Mouse (Mus musculus) MEL (cell line): Measurements from ENCODE around the gene Nkain2. TPM values are rescaled to one million over a fixed set of nuclear protein-coding genes. Genes with fewer than 3 reads are reported as not detected.

ENCODE experiments used
- DNase-seq: peaks from one replicate; pipeline ENCODE4 v3.0.0; 2011; ENCODE audit warnings: low read depth, low spot score
- H3K27ac ChIP-seq: 2 replicates; pipeline ENCODE4 v1.5.1; 2012; ENCODE audit warnings: low read depth, mild to moderate bottlenecking, control low read depth, low read length, moderate library complexity; ENCODE audit not compliant: control insufficient read depth
- H3K27me3 ChIP-seq, 2 experiments: fragments of 150-350 bp in 1 of 2; sonication (generic) in 1 of 2; 2 replicates each; pipeline ENCODE4 v1.6.1; 2012; ENCODE audit warnings: low read length in 2 of 2, mild to moderate bottlenecking in 2 of 2, improper control_type of control experiment in 1 of 2, moderate library complexity in 1 of 2; ENCODE audit not compliant: insufficient read depth in 2 of 2, control insufficient read depth in 1 of 2
- H3K36me3 ChIP-seq, 2 experiments: 2 replicates each; pipeline ENCODE4 v1.6.1; 2012 to 2014; ENCODE audit warnings: low read length in 2 of 2, improper control_type of control experiment in 1 of 2, inconsistent platforms in 1 of 2, mild to moderate bottlenecking in 1 of 2; ENCODE audit not compliant: insufficient read depth in 2 of 2, control insufficient read depth in 1 of 2
- H3K4me1 ChIP-seq, 2 experiments: fragments of 150-350 bp in 1 of 2; sonication (generic) in 1 of 2; 2 replicates each; pipeline ENCODE4 v1.6.1; 2012; ENCODE audit warnings: low read length in 2 of 2, improper control_type of control experiment in 1 of 2, mild to moderate bottlenecking in 1 of 2; ENCODE audit not compliant: insufficient read depth in 2 of 2, control insufficient read depth in 1 of 2
- H3K4me3 ChIP-seq, 2 experiments: fragments of 150-350 bp in 1 of 2; sonication (generic) in 1 of 2; 2 replicates each; pipeline ENCODE4 v1.5.1; 2012; ENCODE audit warnings: low read depth in 2 of 2, low read length in 2 of 2, mild to moderate bottlenecking in 2 of 2, moderate library complexity in 2 of 2, control low read depth in 1 of 2, improper control_type of control experiment in 1 of 2; ENCODE audit not compliant: control insufficient read depth in 1 of 2, insufficient read depth in 1 of 2
- H3K79me2 ChIP-seq: 2 replicates; pipeline ENCODE4 v1.6.1; 2012; ENCODE audit warnings: mild to moderate bottlenecking, low read length, moderate library complexity; ENCODE audit not compliant: control insufficient read depth, poor library complexity, insufficient read depth
- H3K9ac ChIP-seq: 2 replicates; pipeline ENCODE4 v1.6.1; 2012; ENCODE audit warnings: low read depth, mild to moderate bottlenecking, control low read depth, low read length, moderate library complexity; ENCODE audit not compliant: control insufficient read depth, poor library complexity, severe bottlenecking
- H3K9me3 ChIP-seq: fragments of 150-350 bp; sonication (generic); replicated peaks from 2 replicates; pipeline ENCODE4 v1.6.1; 2012; ENCODE audit warnings: mild to moderate bottlenecking, low read length, improper control_type of control experiment, moderate library complexity; ENCODE audit not compliant: insufficient read depth
- CHD1 ChIP-seq: IDR thresholded peaks from 2 replicates; pipeline ENCODE4 v1.6.1; 2012; ENCODE audit warnings: low read depth, mild to moderate bottlenecking, inconsistent platforms, low read length, improper control_type of control experiment
- CHD2 ChIP-seq: IDR thresholded peaks from 2 replicates; pipeline ENCODE4 v1.6.1; 2011; ENCODE audit warnings: low read length, improper control_type of control experiment
- E2F4 ChIP-seq: IDR thresholded peaks from 2 replicates; pipeline ENCODE4 v1.6.1; 2011; ENCODE audit warnings: low read depth, low read length, improper control_type of control experiment, borderline replicate concordance
- ETS1 ChIP-seq: IDR thresholded peaks from 2 replicates; pipeline ENCODE4 v1.6.1; 2012; ENCODE audit warnings: low read depth, mild to moderate bottlenecking, inconsistent platforms, low read length, improper control_type of control experiment, moderate library complexity
- GABPA ChIP-seq: IDR thresholded peaks from 2 replicates; pipeline ENCODE4 v1.6.1; 2012; ENCODE audit warnings: low read depth, mild to moderate bottlenecking, inconsistent platforms, low read length, improper control_type of control experiment, moderate library complexity
- HCFC1 ChIP-seq: IDR thresholded peaks from 2 replicates; pipeline ENCODE4 v1.6.1; 2012; ENCODE audit warnings: low read depth, mild to moderate bottlenecking, inconsistent platforms, low read length, improper control_type of control experiment, moderate library complexity
- JUND ChIP-seq: IDR thresholded peaks from 2 replicates; pipeline ENCODE4 v1.6.1; 2011; ENCODE audit warnings: low read depth, mild to moderate bottlenecking, improper control_type of control experiment, low read length
- KAT2A ChIP-seq: conservative IDR thresholded peaks from 2 replicates; pipeline ENCODE4 v1.6.1; 2012; ENCODE audit warnings: low read depth, low read length, improper control_type of control experiment, inconsistent platforms
- MAFK ChIP-seq: IDR thresholded peaks from 2 replicates; pipeline ENCODE4 v1.6.1; 2011; ENCODE audit warnings: low read depth, mild to moderate bottlenecking, low read length, improper control_type of control experiment, borderline replicate concordance
- MEF2A ChIP-seq: IDR thresholded peaks from 2 replicates; pipeline ENCODE4 v1.6.1; 2014; ENCODE audit warnings: low read depth, mild to moderate bottlenecking, inconsistent platforms, low read length, improper control_type of control experiment; ENCODE audit not compliant: poor library complexity, insufficient replicate concordance, severe bottlenecking; ENCODE audit errors: extremely low read depth
- MYB ChIP-seq: IDR thresholded peaks from 2 replicates; pipeline ENCODE4 v1.6.1; 2011; ENCODE audit warnings: mild to moderate bottlenecking, low read depth, low read length, improper control_type of control experiment
- NELFE ChIP-seq: IDR thresholded peaks from 2 replicates; pipeline ENCODE4 v1.6.1; 2011; ENCODE audit warnings: low read depth, low read length, improper control_type of control experiment
- NRF1 ChIP-seq: IDR thresholded peaks from 2 replicates; pipeline ENCODE4 v1.6.1; 2014; ENCODE audit warnings: low read depth, mild to moderate bottlenecking, inconsistent platforms, low read length, improper control_type of control experiment, moderate library complexity; ENCODE audit not compliant: poor library complexity, insufficient read depth, severe bottlenecking
- POLR2A ChIP-seq, 2 experiments: IDR thresholded peaks; 2 replicates each; pipeline ENCODE4 v1.6.1; 2011 to 2012; ENCODE audit warnings: low read length in 2 of 2, mild to moderate bottlenecking in 2 of 2, control low read depth in 1 of 2, improper control_type of control experiment in 1 of 2, low read depth in 1 of 2, moderate library complexity in 1 of 2; ENCODE audit not compliant: control insufficient read depth in 1 of 2, insufficient read depth in 1 of 2, poor library complexity in 1 of 2
- POLR2AphosphoS2 ChIP-seq: IDR thresholded peaks from 2 replicates; pipeline ENCODE4 v1.6.1; 2011; ENCODE audit warnings: low read length, improper control_type of control experiment
- POLR2AphosphoS5 ChIP-seq: IDR thresholded peaks from 2 replicates; pipeline ENCODE4 v1.6.1; 2012; ENCODE audit warnings: low read depth, borderline replicate concordance, mild to moderate bottlenecking, inconsistent platforms, low read length, moderate library complexity, mixed read lengths
- RAD21 ChIP-seq: IDR thresholded peaks from 2 replicates; pipeline ENCODE4 v1.6.1; 2011; ENCODE audit warnings: mild to moderate bottlenecking, low read depth, low read length, improper control_type of control experiment
- SIN3A ChIP-seq: IDR thresholded peaks from 2 replicates; pipeline ENCODE4 v1.6.1; 2012; ENCODE audit warnings: low read length, improper control_type of control experiment, inconsistent platforms
- ZKSCAN1 ChIP-seq: IDR thresholded peaks from 2 replicates; pipeline ENCODE4 v1.6.1; 2012; ENCODE audit warnings: low read depth, mild to moderate bottlenecking, inconsistent platforms, low read length, improper control_type of control experiment, moderate library complexity
- ZMIZ1 ChIP-seq: IDR thresholded peaks from 2 replicates; pipeline ENCODE4 v1.6.1; 2012; ENCODE audit warnings: low read depth, mild to moderate bottlenecking, inconsistent platforms, low read length, improper control_type of control experiment, moderate library complexity
- ZNF384 ChIP-seq: IDR thresholded peaks from 2 replicates; pipeline ENCODE4 v1.6.1; 2012; ENCODE audit warnings: low read depth, mild to moderate bottlenecking, inconsistent platforms, low read length, improper control_type of control experiment
- polyA plus RNA-seq, 2 experiments: library from polyadenylated mRNA; stranded (reverse) in 1 of 2; unstranded in 1 of 2; fragments of >175 nt in 1 of 2; fragments of >200 nt in 1 of 2; gene quantifications; 2 replicates each; pipeline versions ENCODE4 v1.2.1 to v1.2.4; 2012; ENCODE audit warnings: low replicate concordance in 2 of 2, low read depth in 1 of 2; ENCODE audit not compliant: insufficient read length in 2 of 2, insufficient read depth in 1 of 2, missing spikeins in 1 of 2
- total RNA-seq: library from RNA; depleted of rRNA; stranded (reverse); fragments of 300-350 nt; gene quantifications from 2 replicates; pipeline ENCODE4 v1.2.3, GENCODE M21; 2012

The Nkain2 gene
- total and polyA plus RNA-seq, 3 experiments, result not detected

GRCm38 (mm10) chr10:32696661-32697060, 193.6 kb downstream of the Nkain2 start:
- no peak for DNase-seq
- Histone ChIP-seq H3K27ac (no peak overlapping the region), H3K9ac (no peak overlapping the region), H3K27me3 (no peaks in the 10 kb centered on the region), H3K79me2 (no peaks in the 10 kb centered on the region), H3K4me1 (no peaks in the 10 kb centered on the region), H3K9me3 (no peaks in the 10 kb centered on the region), H3K36me3 (no peaks in the 10 kb centered on the region), H3K4me3 (no peak overlapping the region)
- no peak for TF ChIP-seq POLR2AphosphoS2
- no peak for TF ChIP-seq MYB
- no peak for TF ChIP-seq NELFE
- no peak for TF ChIP-seq E2F4
- no peak for TF ChIP-seq MEF2A
- no peak for TF ChIP-seq ZNF384
- TF ChIP-seq KAT2A, result no peak
- TF ChIP-seq GABPA, result no peak
- TF ChIP-seq NRF1, result no peak
- TF ChIP-seq CHD1, result no peak
- TF ChIP-seq POLR2AphosphoS5, result no peak
- TF ChIP-seq JUND, result no peak
- no peak for TF ChIP-seq CHD2
- TF ChIP-seq RAD21, result no peak

GRCm38 (mm10) chr10:32684548-32684947, 205.7 kb downstream of the Nkain2 start:
- Histone ChIP-seq H3K36me3 (no peaks in the 10 kb centered on the region), H3K27me3 (no peaks in the 10 kb centered on the region), H3K9me3 (no peaks in the 10 kb centered on the region), H3K4me3 (no peak overlapping the region), H3K4me1 (no peaks in the 10 kb centered on the region), H3K27ac (no peak overlapping the region), H3K79me2 (no peaks in the 10 kb centered on the region), H3K9ac (no peak overlapping the region)
- DNase-seq, result no peak
- TF ChIP-seq ZMIZ1 (no peak), SIN3A (no peak), NELFE (no peak), MAFK (no peak), CHD1 (no peak), ZKSCAN1 (no peak), HCFC1 (no peak), POLR2A (IDR thresholded peaks at IDR 0.05; ENCODE audit: control insufficient read depth in 1 of 2, insufficient read depth in 1 of 2, low read depth in 1 of 2, low read length in 2 of 2, poor library complexity in 1 of 2) (no peak), GABPA (no peak), KAT2A (no peak), ETS1 (no peak)
